Comparison of ENCODE assay signal across 8 mouse cellular contexts in the genomic region with DNA sequence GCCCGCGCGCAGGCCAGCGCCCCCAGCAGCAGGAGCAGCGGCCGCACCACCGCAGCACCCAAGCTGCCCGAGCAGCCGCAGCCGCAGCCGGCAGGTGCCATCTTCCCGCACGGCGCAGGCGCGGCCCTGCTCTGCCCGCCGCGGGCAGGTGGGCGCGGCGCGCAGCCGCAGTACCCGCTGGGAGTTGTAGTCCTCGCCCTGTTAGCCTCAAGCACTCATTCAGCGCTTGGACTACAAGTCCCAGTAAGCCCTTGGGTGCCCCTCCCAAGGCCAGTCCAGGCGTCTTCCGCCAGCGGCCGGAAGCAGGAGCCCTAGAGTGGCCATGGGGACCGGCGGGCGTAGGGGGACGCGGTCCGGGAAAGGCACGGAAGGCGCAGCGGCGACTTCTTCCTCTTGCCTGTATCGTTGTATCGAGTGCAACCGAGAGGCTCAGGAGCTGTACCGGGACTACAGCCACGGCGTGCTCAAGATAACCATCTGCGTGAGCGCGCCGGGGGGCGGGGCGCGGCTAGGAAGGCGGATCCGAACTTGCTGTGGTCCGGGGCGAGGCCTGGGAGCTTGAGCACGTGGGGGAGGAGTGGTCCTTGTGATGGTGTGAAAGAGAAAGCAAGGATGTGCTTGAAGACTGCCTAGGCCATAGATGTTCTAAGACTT. TPM values are rescaled to one million over a fixed set of nuclear protein-coding genes. Genes with fewer than 3 reads are reported as not detected.
A peak's percentile ranks its signal among the peaks of the same experiment; 100 is the strongest.
DNase-seq lines count a peak whose midpoint lies in the region; ATAC-seq and TF ChIP-seq lines count a peak whose summit lies in the region.

A gene (minus strand): TSS at position 122 of the 654 bp plus-strand sequence.
A gene (plus strand): TSS at position 278 of the 654 bp plus-strand sequence.

- WGBS in forebrain, embryonic 13.5 days: 1% methylated on average over 46 of the region's 59 CpGs
- under 1% methylated on average over 59 of the region's 59 CpGs for WGBS in large intestine, adult 2 months
- WGBS in liver, postnatal 0 days (ENCODE audit: insufficient replicate concordance): under 1% methylated on average over 50 of the region's 59 CpGs
- under 1% methylated on average over 59 of the region's 59 CpGs for WGBS in neural tube, embryonic 14.5 days

- H3K4me2 ChIP-seq in forebrain, embryonic 13.5 days: peak within 1 kb of the TSS; percentile 83
- H3K4me2 ChIP-seq in liver, postnatal 0 days (ENCODE audit: low read depth, low read length): peak within 1 kb of the TSS; percentile 100
- peak within 1 kb of the TSS; percentile 89 for H3K4me2 ChIP-seq in neural tube, embryonic 14.5 days (ENCODE audit: low read depth, low read length)

- TF ChIP-seq POLR2A in ES-Bruce4 (IDR thresholded peaks at IDR 0.05; ENCODE audit: insufficient read depth, low read length): no peak

- no peak within 1 kb of the TSS for H3K27ac ChIP-seq in ES-Bruce4 (ENCODE audit: insufficient read depth, low read length)
- H3K27ac ChIP-seq in forebrain, embryonic 13.5 days: peak within 1 kb of the TSS; percentile 49
- no peak within 1 kb of the TSS for H3K27ac ChIP-seq in liver, postnatal 0 days (ENCODE audit: low read depth)
- peak within 1 kb of the TSS; percentile 60; the same call in 1 of the 2 replicates for H3K27ac ChIP-seq in neural tube, embryonic 14.5 days (ENCODE audit: low read depth, low read length)

- H3K4me1 ChIP-seq in ES-Bruce4 (ENCODE audit: control insufficient read depth, insufficient read depth, low read length): no peaks in the 10 kb centered on the region
- H3K4me1 ChIP-seq in forebrain, embryonic 13.5 days: peaks cover 27% of the 10 kb centered on the region
- H3K4me1 ChIP-seq in liver, postnatal 0 days (ENCODE audit: insufficient read depth): peaks cover 25% of the 10 kb centered on the region
- peaks cover 21% of the 10 kb centered on the region for H3K4me1 ChIP-seq in neural tube, embryonic 14.5 days (ENCODE audit: control insufficient read depth, insufficient read depth, low read length)

- TF ChIP-seq CTCF in ES-Bruce4 (IDR thresholded peaks at IDR 0.05; ENCODE audit: low read depth, low read length): no peak
- peak; percentile 39 for TF ChIP-seq CTCF in liver, postnatal 0 days (IDR thresholded peaks at IDR 0.05; ENCODE audit: low read depth)

- H3K36me3 ChIP-seq in ES-Bruce4 (ENCODE audit: control insufficient read depth, insufficient read depth, low read length, poor library complexity, severe bottlenecking): peaks cover 5% of the 10 kb centered on the region
- H3K36me3 ChIP-seq in forebrain, embryonic 13.5 days (ENCODE audit: poor library complexity, severe bottlenecking): peaks cover 18% of the 10 kb centered on the region
- H3K36me3 ChIP-seq in liver, postnatal 0 days (replicated peaks; ENCODE audit: insufficient read depth, low read length): peaks cover 10% of the 10 kb centered on the region
- H3K36me3 ChIP-seq in neural tube, embryonic 14.5 days (ENCODE audit: control insufficient read depth, insufficient read depth, low read length): peaks cover 6% of the 10 kb centered on the region; the same call in 1 of the 2 replicates

- H3K9ac ChIP-seq in ES-Bruce4 (ENCODE audit: low read depth, poor library complexity, severe bottlenecking): peak within 1 kb of the TSS; percentile 93
- peak within 1 kb of the TSS; percentile 94 for H3K9ac ChIP-seq in forebrain, embryonic 13.5 days
- peak within 1 kb of the TSS; percentile 81 for H3K9ac ChIP-seq in liver, postnatal 0 days (replicated peaks)
- peak within 1 kb of the TSS; percentile 85 for H3K9ac ChIP-seq in neural tube, embryonic 14.5 days (replicated peaks; ENCODE audit: low read depth, low read length)

- ATAC-seq in cerebellum, adult (ENCODE audit: insufficient number of reproducible peaks, low FRiP score, low TSS enrichment): peak; percentile 99
- ATAC-seq in forebrain, embryonic 13.5 days: peak; percentile 100
- peak; percentile 100 for ATAC-seq in liver, postnatal 0 days
- ATAC-seq in neural tube, embryonic 14.5 days (ENCODE audit: low read depth): peak; percentile 100

- TF ChIP-seq EP300 in ES-Bruce4 (IDR thresholded peaks at IDR 0.05; ENCODE audit: insufficient read depth, low read depth, low read length): no peak
- TF ChIP-seq EP300 in liver, postnatal 0 days (IDR thresholded peaks at IDR 0.05; ENCODE audit: low read depth): 0 out of 2 replicates have a peak, but pooled peaks have one; percentile 0

- peak; percentile 97 to 98 for DNase-seq in heart, postnatal 10 days
- DNase-seq in large intestine, adult 2 months (ENCODE audit: low read depth, low spot score): peak; percentile 66
- peak; percentile 96 for DNase-seq in liver, postnatal 0 days
- peak; percentile 93 for DNase-seq in testis, postnatal 10 days (ENCODE audit: low spot score)

- intact Hi-C loops in heart, postnatal 10 days (cut with DNase I): no loop called here

- H3K27me3 ChIP-seq in ES-Bruce4 (ENCODE audit: control insufficient read depth, insufficient read depth, low read length, poor library complexity, severe bottlenecking): no peaks in the 10 kb centered on the region
- no peaks in the 10 kb centered on the region for H3K27me3 ChIP-seq in forebrain, embryonic 13.5 days
- no peaks in the 10 kb centered on the region for H3K27me3 ChIP-seq in liver, postnatal 0 days (ENCODE audit: insufficient read depth, low read length)
- H3K27me3 ChIP-seq in neural tube, embryonic 14.5 days (ENCODE audit: control insufficient read depth, insufficient read depth, low read length): no peaks in the 10 kb centered on the region

- no peaks in the 10 kb centered on the region for H3K9me3 ChIP-seq in ES-Bruce4 (replicated peaks; ENCODE audit: control insufficient read depth, insufficient read depth, low read length, poor library complexity, severe bottlenecking)
- H3K9me3 ChIP-seq in forebrain, embryonic 13.5 days (replicated peaks): no peaks in the 10 kb centered on the region
- no peaks in the 10 kb centered on the region for H3K9me3 ChIP-seq in liver, postnatal 0 days (ENCODE audit: low read length)
- no peaks in the 10 kb centered on the region for H3K9me3 ChIP-seq in neural tube, embryonic 14.5 days (ENCODE audit: control insufficient read depth, low read length)

- peak within 1 kb of the TSS; percentile 83 for H3K4me3 ChIP-seq in ES-Bruce4 (ENCODE audit: low read depth, low read length)
- H3K4me3 ChIP-seq in forebrain, embryonic 13.5 days: peak within 1 kb of the TSS; percentile 80
- H3K4me3 ChIP-seq in liver, postnatal 0 days (ENCODE audit: low read depth, low read length): peak within 1 kb of the TSS; percentile 77
- H3K4me3 ChIP-seq in neural tube, embryonic 14.5 days (ENCODE audit: low read depth, low read length): peak within 1 kb of the TSS; percentile 89

RNA-seq across cellular contexts. Expression of the first gene that starts in this region (rescaled TPM):
- polyA plus RNA-seq in ES-Bruce4 (2011; ENCODE audit: insufficient read depth, insufficient read length, low read depth, missing spikeins): 57.1 and 59.4 TPM in 2 replicates
- 48.4 and 54.8 TPM in 2 replicates for polyA plus RNA-seq in forebrain, embryonic 13.5 days (2015; fragmentation: Nextera tagmentation; extraction: Ambion mirVana)
- 10 to 100 TPM; 21.2 to 21.6 TPM for total RNA-seq in heart, postnatal 10 days (2021)
- 13.6 and 20.4 TPM in 2 replicates for polyA plus RNA-seq in large intestine, adult 2 months (2012; rRNA removed)
- polyA plus RNA-seq in liver, postnatal 0 days (2015; fragmentation: Nextera tagmentation; extraction: Ambion mirVana): 11.5 and 14.0 TPM in 2 replicates
- 70.9 and 73.9 TPM in 2 replicates for polyA plus RNA-seq in neural tube, embryonic 14.5 days (2014; fragmentation: Nextera tagmentation; extraction: Ambion mirVana)

RNA-seq across cellular contexts. Expression of the second gene that starts in this region (rescaled TPM):
- 25.4 and 28.8 TPM in 2 replicates for polyA plus RNA-seq in ES-Bruce4 (2011; ENCODE audit: insufficient read depth, insufficient read length, low read depth, missing spikeins)
- polyA plus RNA-seq in forebrain, embryonic 13.5 days (2015; fragmentation: Nextera tagmentation; extraction: Ambion mirVana): 29.9 and 36.0 TPM in 2 replicates
- total RNA-seq in heart, postnatal 10 days (2021): 1 to 10 TPM; 5.2 to 5.7 TPM
- 9.1 and 9.8 TPM in 2 replicates for polyA plus RNA-seq in large intestine, adult 2 months (2012; rRNA removed)
- 4.5 and 5.2 TPM in 2 replicates for polyA plus RNA-seq in liver, postnatal 0 days (2015; fragmentation: Nextera tagmentation; extraction: Ambion mirVana)
- polyA plus RNA-seq in neural tube, embryonic 14.5 days (2014; fragmentation: Nextera tagmentation; extraction: Ambion mirVana): 38.0 and 39.3 TPM in 2 replicates

Comparison
In these comparisons a context has a peak if more than half of its experiments do, and no peak if none do; other contexts are left out.
1. H3K27ac ChIP-seq: peak in forebrain, embryonic 13.5 days (single experiment) and neural tube, embryonic 14.5 days (single experiment); none in ES-Bruce4 (single experiment) and liver, postnatal 0 days (single experiment).
2. Peak in every context shown above with its lines, with median percentiles within 50 percentile points of each other: H3K4me3 ChIP-seq, H3K9ac ChIP-seq, ATAC-seq, H3K4me2 ChIP-seq and DNase-seq.